Mouse (Mus musculus) C2C12 (cell line): ENCODE measurements around the gene Slc39a11.

ENCODE experiments used
- CEBPB ChIP-seq: IDR thresholded peaks from one replicate; pipeline ENCODE4 v1.6.1; 2011; ENCODE audit warnings: low read depth, mild to moderate bottlenecking, control low read depth, moderate library complexity
- CTCF ChIP-seq: IDR thresholded peaks from one replicate; pipeline ENCODE4 v1.5.1; 2011; ENCODE audit not compliant: control insufficient read depth, insufficient read depth, insufficient read length
- MAX ChIP-seq: IDR thresholded peaks from one replicate; pipeline ENCODE4 v1.6.1; 2011; ENCODE audit warnings: mild to moderate bottlenecking, control low read depth
- MYOD1 ChIP-seq: IDR thresholded peaks from one replicate; pipeline ENCODE4 v1.6.1; 2011; ENCODE audit warnings: low read depth; ENCODE audit not compliant: control insufficient read depth, insufficient read length
- USF1 ChIP-seq: IDR thresholded peaks from one replicate; pipeline ENCODE4 v1.6.1; 2011; ENCODE audit warnings: low read depth, mild to moderate bottlenecking, control low read depth, moderate library complexity

- TF ChIP-seq CTCF (no peak), MAX (no peak), USF1 (no peak), CEBPB (no peak), MYOD1 (no peak)
These were observed 139.6 kb downstream of the Slc39a11 start for GRCm38 (mm10) chr11:113510249-113510648.
